Mouse (Mus musculus): ENCODE measurements around the gene Olfr523. TPM values are rescaled to one million over a fixed set of nuclear protein-coding genes. Genes with fewer than 3 reads are reported as not detected.

Gene Olfr523
- polyA plus RNA-seq, 1 experiment = 0.05 TPM

DNA sequence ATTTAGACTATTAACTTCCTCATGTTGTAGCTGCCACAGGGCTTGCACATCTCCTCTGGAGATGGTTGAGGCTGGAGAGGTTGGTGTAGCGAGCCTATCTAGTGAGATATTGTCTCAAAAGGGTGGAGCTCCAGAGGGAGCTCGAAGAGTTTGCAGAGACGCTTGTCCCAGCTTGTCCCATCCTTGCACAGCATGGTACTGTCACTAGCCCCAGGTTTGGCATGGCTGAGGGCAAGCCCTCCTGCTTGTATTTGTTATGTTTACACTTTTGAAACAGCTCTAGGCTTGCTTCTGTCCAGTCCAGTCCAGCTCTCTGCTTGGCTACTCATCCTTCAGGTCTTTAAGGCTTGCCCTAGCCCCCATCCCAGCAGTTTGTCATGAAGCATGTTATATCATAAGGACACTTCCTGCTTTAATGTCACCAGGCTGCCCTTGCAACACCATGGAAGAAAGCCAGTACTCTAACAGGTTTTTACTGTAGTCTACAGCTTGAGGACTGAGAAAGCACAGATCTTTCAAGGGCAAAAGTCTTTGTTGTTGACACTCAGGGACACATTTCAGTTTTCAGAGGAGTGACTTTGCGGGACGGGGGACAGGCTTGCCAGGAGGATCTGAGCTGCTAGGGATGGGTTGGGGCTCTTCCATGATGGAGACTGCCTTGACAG, 37.8 kb upstream of the Olfr523 start:
- Histone ChIP-seq H3K36me3 (ENCODE audit: control insufficient read depth, insufficient read depth, low read length) (no peaks in the 10 kb centered on the region), H3K27ac (ENCODE audit: insufficient read depth, low read depth, low read length) (no peak overlapping the region), H3K4me1 (ENCODE audit: control insufficient read depth, insufficient read depth, low read length) (peaks cover 3% of the 10 kb centered on the region; the same call in 1 of the 2 replicates), H3K4me3 (ENCODE audit: insufficient read depth, low read depth, low read length) (no peak overlapping the region), H3K27me3 (replicated peaks; ENCODE audit: control insufficient read depth, insufficient read depth, low read length) (no peaks in the 10 kb centered on the region)
- WGBS = 91% methylated on average over 5 of the region's 5 CpGs
- no peak for DNase-seq
- TF ChIP-seq CTCF (conservative IDR thresholded peaks at IDR 0.05; ENCODE audit: insufficient read depth, insufficient read length, low read depth, low read length) (no peak), POLR2A (IDR thresholded peaks at IDR 0.05; ENCODE audit: low read depth, low read length) (no peak)

GRCm38 (mm10) chr7:140137135-140138020, 35.6 kb upstream of the Olfr523 start, which contains the start of gene Mtg1:
Gene Mtg1 (plus strand): TSS chr7:140137564.
- Histone ChIP-seq H3K27ac (ENCODE audit: insufficient read depth, low read depth, low read length) (peak within 1 kb of the TSS; percentile 79), H3K27me3 (replicated peaks; ENCODE audit: control insufficient read depth, insufficient read depth, low read length) (no peaks in the 10 kb centered on the region), H3K36me3 (ENCODE audit: control insufficient read depth, insufficient read depth, low read length) (no peaks in the 10 kb centered on the region), H3K4me1 (ENCODE audit: control insufficient read depth, insufficient read depth, low read length) (peaks cover 3% of the 10 kb centered on the region; the same call in 1 of the 2 replicates), H3K4me3 (ENCODE audit: insufficient read depth, low read depth, low read length) (peak within 1 kb of the TSS; percentile 89)
- peak; percentile 98 for DNase-seq
- WGBS = 2% methylated on average over 39 of the region's 39 CpGs
- peak; percentile 51 for TF ChIP-seq POLR2A (IDR thresholded peaks at IDR 0.05; ENCODE audit: low read depth, low read length)
- TF ChIP-seq CTCF (conservative IDR thresholded peaks at IDR 0.05; ENCODE audit: insufficient read depth, insufficient read length, low read depth, low read length) = no peak

DNA sequence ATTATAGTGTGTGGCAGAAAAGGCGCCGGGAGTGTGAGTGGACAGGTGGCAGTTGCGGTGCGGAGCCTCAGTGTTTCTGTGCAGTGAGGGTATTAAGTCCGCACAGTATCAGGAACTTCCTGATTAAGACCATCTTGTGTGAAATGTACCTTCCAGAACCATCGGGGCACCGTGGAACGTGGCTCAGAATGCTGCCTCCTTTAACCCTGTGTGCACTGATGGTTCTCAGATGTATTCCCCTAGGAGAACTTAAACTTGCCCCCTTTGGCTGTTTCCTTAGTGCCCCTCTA, 35.1 kb upstream of the Olfr523 start:
- 0% methylated on average over 8 of the region's 8 CpGs for WGBS
- TF ChIP-seq POLR2A (IDR thresholded peaks at IDR 0.05; ENCODE audit: low read depth, low read length) (no peak), CTCF (conservative IDR thresholded peaks at IDR 0.05; ENCODE audit: insufficient read depth, insufficient read length, low read depth, low read length) (no peak)
- Histone ChIP-seq H3K4me3 (ENCODE audit: insufficient read depth, low read depth, low read length) (peak overlapping the region; percentile 89), H3K4me1 (ENCODE audit: control insufficient read depth, insufficient read depth, low read length) (peaks cover 3% of the 10 kb centered on the region; the same call in 1 of the 2 replicates), H3K36me3 (ENCODE audit: control insufficient read depth, insufficient read depth, low read length) (no peaks in the 10 kb centered on the region), H3K27ac (ENCODE audit: insufficient read depth, low read depth, low read length) (peak overlapping the region; percentile 79; the same call in 1 of the 2 replicates), H3K27me3 (replicated peaks; ENCODE audit: control insufficient read depth, insufficient read depth, low read length) (no peaks in the 10 kb centered on the region)
- DNase-seq = no peak

GRCm38 (mm10) chr7:140141350-140141749, 31.7 kb upstream of the Olfr523 start:
- 3% methylated on average over 14 of the region's 14 CpGs for WGBS
- Histone ChIP-seq H3K4me3 (ENCODE audit: insufficient read depth, low read depth, low read length) (no peak overlapping the region), H3K27me3 (replicated peaks; ENCODE audit: control insufficient read depth, insufficient read depth, low read length) (no peaks in the 10 kb centered on the region), H3K4me1 (ENCODE audit: control insufficient read depth, insufficient read depth, low read length) (peaks cover 3% of the 10 kb centered on the region; the same call in 1 of the 2 replicates), H3K27ac (ENCODE audit: insufficient read depth, low read depth, low read length) (no peak overlapping the region), H3K36me3 (ENCODE audit: control insufficient read depth, insufficient read depth, low read length) (no peaks in the 10 kb centered on the region)
- TF ChIP-seq POLR2A (IDR thresholded peaks at IDR 0.05; ENCODE audit: low read depth, low read length) (no peak), CTCF (conservative IDR thresholded peaks at IDR 0.05; ENCODE audit: insufficient read depth, insufficient read length, low read depth, low read length) (peak; percentile 91)
- DNase-seq = peak; percentile 79

GRCm38 (mm10) chr7:140144550-140144949, 28.5 kb upstream of the Olfr523 start:
- Histone ChIP-seq H3K36me3 (ENCODE audit: control insufficient read depth, insufficient read depth, low read length) (no peaks in the 10 kb centered on the region; the same call in 1 of the 2 replicates), H3K27ac (ENCODE audit: insufficient read depth, low read depth, low read length) (no peak overlapping the region), H3K27me3 (replicated peaks; ENCODE audit: control insufficient read depth, insufficient read depth, low read length) (no peaks in the 10 kb centered on the region), H3K4me3 (ENCODE audit: insufficient read depth, low read depth, low read length) (no peak overlapping the region), H3K4me1 (ENCODE audit: control insufficient read depth, insufficient read depth, low read length) (no peaks in the 10 kb centered on the region)
- WGBS = 92% methylated on average over 4 of the region's 4 CpGs
- TF ChIP-seq POLR2A (IDR thresholded peaks at IDR 0.05; ENCODE audit: low read depth, low read length) = no peak
- TF ChIP-seq CTCF (conservative IDR thresholded peaks at IDR 0.05; ENCODE audit: insufficient read depth, insufficient read length, low read depth, low read length) = no peak
- DNase-seq = no peak

DNA sequence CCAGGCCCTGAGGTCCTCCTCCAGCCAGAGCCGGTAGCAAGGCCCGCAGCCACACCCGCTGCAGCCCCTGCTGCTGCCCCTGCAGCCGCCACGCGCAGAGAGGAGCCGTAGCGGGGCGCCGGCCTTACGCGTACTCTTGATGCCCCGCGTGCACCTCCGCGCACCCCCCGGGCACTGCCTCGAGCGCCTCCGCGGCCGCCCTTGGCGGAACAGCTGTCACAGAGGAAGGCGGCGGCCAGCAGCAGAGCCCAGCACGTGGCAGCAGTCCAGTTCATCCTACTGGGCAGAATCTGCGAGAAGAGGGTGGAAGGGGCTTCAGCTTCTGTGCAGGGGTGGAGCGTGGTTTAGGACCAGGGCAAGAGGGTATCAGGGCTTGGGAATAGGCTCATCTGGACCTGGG, 19.6 kb upstream of the Olfr523 start:
- 8% methylated on average over 28 of the region's 28 CpGs for WGBS
- Histone ChIP-seq H3K4me3 (ENCODE audit: insufficient read depth, low read depth, low read length) (no peak overlapping the region), H3K27ac (ENCODE audit: insufficient read depth, low read depth, low read length) (no peak overlapping the region), H3K36me3 (ENCODE audit: control insufficient read depth, insufficient read depth, low read length) (no peaks in the 10 kb centered on the region), H3K27me3 (replicated peaks; ENCODE audit: control insufficient read depth, insufficient read depth, low read length) (no peaks in the 10 kb centered on the region), H3K4me1 (ENCODE audit: control insufficient read depth, insufficient read depth, low read length) (no peaks in the 10 kb centered on the region)
- TF ChIP-seq POLR2A (IDR thresholded peaks at IDR 0.05; ENCODE audit: low read depth, low read length) (no peak), CTCF (conservative IDR thresholded peaks at IDR 0.05; ENCODE audit: insufficient read depth, insufficient read length, low read depth, low read length) (no peak)
- DNase-seq = no peak

DNA sequence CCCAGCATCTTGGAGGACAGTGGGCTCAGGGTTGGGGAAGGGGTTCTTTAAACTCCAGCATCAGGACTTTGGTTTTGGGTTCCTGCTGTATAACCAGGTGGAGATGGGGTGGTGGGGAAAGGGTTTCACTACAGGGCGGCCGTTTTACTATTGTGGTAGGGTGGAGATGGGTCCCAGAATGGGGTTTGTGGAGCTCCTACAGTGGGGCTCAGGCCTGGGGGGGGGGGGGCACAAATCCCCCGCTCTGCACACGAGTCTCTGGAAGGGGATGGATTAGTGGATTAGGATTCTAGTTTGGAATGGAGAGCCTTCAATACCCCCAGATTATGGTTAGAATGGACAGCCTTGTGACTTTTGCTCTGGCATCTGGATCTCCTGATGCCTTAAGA, 19.2 kb upstream of the Olfr523 start:
- Histone ChIP-seq H3K4me1 (ENCODE audit: control insufficient read depth, insufficient read depth, low read length) (no peaks in the 10 kb centered on the region), H3K36me3 (ENCODE audit: control insufficient read depth, insufficient read depth, low read length) (no peaks in the 10 kb centered on the region), H3K27me3 (replicated peaks; ENCODE audit: control insufficient read depth, insufficient read depth, low read length) (no peaks in the 10 kb centered on the region), H3K4me3 (ENCODE audit: insufficient read depth, low read depth, low read length) (no peak overlapping the region), H3K27ac (ENCODE audit: insufficient read depth, low read depth, low read length) (no peak overlapping the region)
- DNase-seq = no peak
- TF ChIP-seq CTCF (conservative IDR thresholded peaks at IDR 0.05; ENCODE audit: insufficient read depth, insufficient read length, low read depth, low read length) (no peak), POLR2A (IDR thresholded peaks at IDR 0.05; ENCODE audit: low read depth, low read length) (no peak)
- 19% methylated on average over 4 of the region's 4 CpGs for WGBS

All from kidney, adult 2 months (tissue).